Mouse (Mus musculus) layer of hippocampus, postnatal 10 days (tissue): Measurements from ENCODE around the gene Dock7. TPM values are rescaled to one million over a fixed set of nuclear protein-coding genes. Genes with fewer than 3 reads are reported as not detected.

ENCODE experiments used
- DNase-seq, 2 experiments: peaks; one replicate each; pipeline ENCODE4 v3.0.0; 2021; ENCODE audit warnings: low spot score in 2 of 2
- total RNA-seq, 2 experiments: library from RNA; stranded (reverse); gene quantifications; 2 replicates each; pipeline ENCODE4 v1.2.3; 2021

The Dock7 gene
- total RNA-seq, 2 experiments from 2014 or later, result 50.1 to 53.4 TPM

DNA sequence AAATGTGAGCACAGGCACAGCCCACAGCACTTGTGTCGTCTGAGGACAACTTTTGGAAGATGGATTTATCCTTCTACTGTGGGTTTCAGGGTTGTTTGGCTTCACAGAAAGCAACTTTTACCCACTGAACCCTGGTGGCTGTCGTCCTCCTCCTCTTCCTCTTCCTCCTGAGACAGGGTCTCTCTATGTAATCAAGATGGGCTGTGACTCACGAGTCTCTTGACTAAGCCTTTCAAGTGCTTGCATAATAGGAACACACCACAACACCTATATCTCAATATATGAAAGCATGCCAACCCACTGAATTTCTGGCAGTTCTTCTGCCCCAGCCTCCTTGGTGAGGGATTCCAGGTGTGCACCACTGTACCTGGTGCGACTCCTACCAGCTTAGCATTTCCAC lies 199.8 kb downstream of the Dock7 start:
- DNase-seq, result no peak

DNA sequence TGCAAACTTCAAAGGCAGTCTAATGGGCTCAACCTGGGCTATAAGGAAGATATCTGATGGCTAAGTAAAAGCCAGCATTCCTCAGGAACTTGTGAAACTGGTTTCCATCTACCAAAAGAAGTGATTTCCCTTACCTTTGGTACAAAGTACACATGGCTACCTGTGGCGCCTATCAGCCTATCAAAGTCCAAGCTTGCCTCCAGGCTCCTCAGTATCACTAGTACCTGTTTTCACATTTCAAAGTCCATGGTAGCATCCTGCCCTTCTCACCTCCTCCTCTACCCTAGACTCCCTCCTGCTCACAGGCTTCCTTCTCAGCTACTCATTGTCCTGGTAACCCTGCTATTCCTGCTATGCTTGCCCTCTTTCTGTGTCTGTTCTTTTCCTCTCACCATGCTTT lies 202.5 kb downstream of the Dock7 start:
- no peak for DNase-seq

DNA sequence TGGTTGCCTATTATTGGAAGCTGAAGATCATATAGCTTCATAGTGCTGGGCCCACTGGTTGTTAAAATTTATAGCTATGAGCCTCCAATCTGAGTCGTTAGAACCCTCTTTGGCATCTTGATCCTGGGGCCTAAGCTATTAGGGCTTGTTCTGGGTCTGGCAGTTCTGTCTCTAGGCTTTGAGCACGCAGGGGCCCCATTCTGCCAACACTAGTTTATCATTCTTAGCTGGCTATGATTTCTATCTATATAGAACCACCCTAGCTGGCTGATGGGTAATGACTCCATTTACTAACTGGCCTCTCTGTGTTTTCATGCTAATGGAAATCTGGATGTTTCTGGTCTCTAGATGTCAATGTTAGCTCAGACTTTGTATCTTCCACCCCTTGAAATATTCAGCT lies 203.0 kb downstream of the Dock7 start:
- DNase-seq, result no peak

DNA sequence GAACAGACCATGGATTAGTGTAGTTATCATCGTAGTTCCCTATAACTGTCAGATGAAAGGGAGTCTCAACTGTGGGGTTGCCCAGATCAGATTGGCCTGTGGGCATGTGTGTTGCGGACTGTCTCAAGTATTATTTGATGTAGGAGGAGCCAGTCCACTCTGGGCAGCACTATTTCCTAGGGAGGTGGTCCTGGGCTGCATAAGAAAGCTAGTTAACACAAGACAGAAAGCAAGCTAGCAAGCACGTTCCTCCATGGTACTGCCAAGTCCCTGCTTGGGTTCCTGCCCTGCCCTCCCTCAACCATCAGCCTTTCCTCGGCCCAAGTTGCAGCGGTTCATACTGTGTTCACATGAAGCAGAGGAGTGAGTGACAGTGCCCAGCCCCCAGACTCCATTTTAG lies 210.5 kb downstream of the Dock7 start:
- no peak for DNase-seq

DNA sequence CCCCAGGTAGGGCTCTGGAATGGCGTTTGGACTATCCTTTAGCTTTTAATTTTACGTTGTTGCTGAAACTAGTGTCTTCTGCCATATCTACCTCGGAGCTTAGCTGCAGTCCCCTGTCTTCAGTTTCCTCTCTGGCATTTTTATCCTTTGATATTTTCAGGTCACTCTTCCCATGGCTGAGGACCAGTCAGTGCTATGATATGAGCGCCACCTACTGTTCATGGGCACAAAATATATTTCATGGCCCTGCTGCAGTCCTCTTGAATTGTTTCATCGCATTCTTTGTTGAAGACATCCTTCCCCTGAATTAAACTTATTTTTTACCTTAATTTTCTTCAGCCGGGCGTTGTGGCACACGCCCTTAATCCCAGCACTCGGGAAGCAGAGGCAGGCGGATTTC lies 233.6 kb downstream of the Dock7 start:
- peak; percentile 55 to 65 for DNase-seq

Other genes with a start within 250 kb of the Dock7 start
- gene Usp1, start 197.1 kb downstream of the Dock7 start, total RNA-seq, result 10 to 100 TPM; 23.8 to 31.9 TPM
- gene Angptl3, start 90.0 kb downstream of the Dock7 start, total RNA-seq, result not detected
- gene Atg4c, start 73.0 kb upstream of the Dock7 start, total RNA-seq, result 10 to 100 TPM; 28.2 to 28.3 TPM
- under 1 TPM; 0.40 to 0.62 TPM for gene Gm12689, start 175.0 kb upstream of the Dock7 start, total RNA-seq